In the genomic region with DNA sequence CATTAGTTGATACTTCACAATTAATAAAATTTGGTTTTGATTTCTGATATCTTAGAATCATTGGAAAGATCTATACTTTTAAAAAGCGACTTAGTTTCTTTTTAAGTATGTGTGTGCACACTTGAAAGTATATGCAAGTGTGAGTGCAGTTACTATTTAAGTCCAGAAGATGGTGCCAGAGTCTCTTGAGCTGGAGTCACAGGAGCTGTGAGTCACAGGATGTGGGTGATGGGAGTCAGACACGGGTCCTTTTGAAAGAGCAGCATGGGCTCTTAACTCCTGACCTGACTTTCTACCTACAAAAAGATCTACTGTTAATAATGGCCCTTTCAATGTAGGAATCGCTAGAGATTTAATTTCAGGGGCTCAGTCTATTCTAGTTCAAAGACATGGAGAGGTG, we compare ENCODE assay signal across 28 mouse cellular contexts.
"Had no signal": no experiment of that assay in that cellular context is flagged by ENCODE, and none has a peak within 500 bp of the region (broad histone marks: within the 10 kb centered on the region; RNA-seq: fewer than 3 reads in every experiment).

No protein-coding gene starts in this region.

- H3K27me3 ChIP-seq: heart, embryonic 12.5 days; hindbrain, embryonic 12.5 days; intestine, embryonic 15.5 days; limb, embryonic 12.5 days; liver, embryonic 13.5 days; liver, embryonic 15.5 days had no signal

- H3K4me1 ChIP-seq: heart, embryonic 10.5 days; heart, embryonic 12.5 days; hindbrain, embryonic 10.5 days; hindbrain, embryonic 12.5 days; intestine, embryonic 15.5 days; limb, embryonic 10.5 days; limb, embryonic 12.5 days; liver, embryonic 13.5 days; liver, embryonic 15.5 days had no signal

- H3K9me3 ChIP-seq: hindbrain, embryonic 10.5 days; intestine, embryonic 15.5 days; liver, embryonic 15.5 days had no signal

- H3K27ac ChIP-seq: gastrocnemius, adult 2 months; heart, embryonic 10.5 days; hindbrain, embryonic 10.5 days; hindbrain, embryonic 12.5 days; hindbrain, embryonic 14.5 days; intestine, embryonic 15.5 days; left cerebral cortex, adult 2 months; limb, embryonic 10.5 days; limb, embryonic 12.5 days; liver, embryonic 13.5 days; liver, embryonic 15.5 days had no signal

- ATAC-seq: hindbrain, embryonic 16.5 days; inflammation-experienced regulatory T-cells, adult 6 months; intestine, embryonic 15.5 days; liver, postnatal 0 days had no signal

- H3K36me3 ChIP-seq: heart, embryonic 10.5 days; heart, embryonic 12.5 days; hindbrain, embryonic 10.5 days; hindbrain, embryonic 12.5 days; intestine, embryonic 15.5 days; limb, embryonic 10.5 days; limb, embryonic 12.5 days; liver, embryonic 13.5 days; liver, embryonic 15.5 days had no signal

- H3K4me2 ChIP-seq: heart, embryonic 12.5 days; hindbrain, embryonic 12.5 days; hindbrain, embryonic 14.5 days; intestine, embryonic 15.5 days; limb, embryonic 12.5 days; liver, embryonic 11.5 days; liver, embryonic 13.5 days; liver, embryonic 15.5 days had no signal

- DNase-seq: gastrocnemius, adult 2 months; gastrocnemius, postnatal 10 days; gastrocnemius, postnatal 25 days; heart, adult 18-20 months; heart, postnatal 10 days; heart, postnatal 36 days; kidney, adult 11 months; kidney, adult 2 months; kidney, adult 9 months; kidney, postnatal 10 days; kidney, postnatal 4 days; layer of hippocampus, adult 9-11 months; liver; liver, embryonic 13.5 days; liver, postnatal 0 days had no signal

- H3K4me3 ChIP-seq: gastrocnemius, adult 2 months; heart, embryonic 10.5 days; heart, embryonic 12.5 days; hindbrain, embryonic 10.5 days; hindbrain, embryonic 12.5 days; intestine, embryonic 15.5 days; left cerebral cortex, adult 2 months; limb, embryonic 10.5 days; limb, embryonic 12.5 days; liver, embryonic 13.5 days; liver, embryonic 15.5 days had no signal

- H3K9ac ChIP-seq: heart, embryonic 12.5 days; hindbrain, embryonic 12.5 days; hindbrain, embryonic 14.5 days; intestine, embryonic 15.5 days; limb, embryonic 12.5 days; liver, embryonic 13.5 days; liver, embryonic 15.5 days; liver, postnatal 0 days had no signal
